Mouse (Mus musculus) cerebellum, adult 2 months (tissue): Measurements from ENCODE around the gene Carmil3.

ENCODE experiments used
- CTCF ChIP-seq: fragments of 200-500 bp; IDR thresholded peaks from 2 replicates; pipeline ENCODE4 v1.5.1; 2011; ENCODE audit warnings: low read depth, mild to moderate bottlenecking, control low read depth, low read length, moderate library complexity, borderline replicate concordance; ENCODE audit not compliant: insufficient read depth
- POLR2A ChIP-seq: fragments of 200-500 bp; IDR thresholded peaks from 2 replicates; pipeline ENCODE4 v1.6.1; 2011; ENCODE audit warnings: low read length, control low read depth, borderline replicate concordance; ENCODE audit not compliant: insufficient read depth

DNA sequence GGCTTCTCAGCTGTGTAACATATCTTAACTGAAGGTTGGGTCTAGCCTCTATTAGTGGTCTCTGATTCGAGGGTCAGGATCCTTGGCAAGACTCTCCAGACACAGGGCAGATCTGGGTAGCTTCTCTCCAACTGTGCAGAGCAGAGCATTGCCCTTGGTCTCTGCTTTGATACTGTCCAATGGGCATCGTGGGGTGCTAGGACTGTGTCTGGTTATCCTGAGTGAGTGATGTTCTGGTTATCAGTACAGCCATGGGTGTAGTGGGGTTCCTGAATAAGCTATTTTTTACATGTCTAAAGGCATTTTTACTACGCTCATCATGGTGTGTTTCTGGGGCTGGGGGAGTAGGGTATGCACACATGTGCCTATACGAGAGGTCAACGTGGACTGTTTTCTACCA, 12.6 kb upstream of the Carmil3 start:
- TF ChIP-seq CTCF (no peak), POLR2A (no peak)
